Mouse (Mus musculus): ENCODE results near the gene Dennd5a. TPM values are rescaled to one million over a fixed set of nuclear protein-coding genes. Genes with fewer than 3 reads are reported as not detected.
A peak's percentile ranks its signal among the peaks of the same experiment; 100 is the strongest.

Dennd5a gene
- polyA plus RNA-seq (2015; fragmentation: Nextera tagmentation; extraction: Ambion mirVana), result 15.3 and 16.6 TPM in 2 replicates

DNA sequence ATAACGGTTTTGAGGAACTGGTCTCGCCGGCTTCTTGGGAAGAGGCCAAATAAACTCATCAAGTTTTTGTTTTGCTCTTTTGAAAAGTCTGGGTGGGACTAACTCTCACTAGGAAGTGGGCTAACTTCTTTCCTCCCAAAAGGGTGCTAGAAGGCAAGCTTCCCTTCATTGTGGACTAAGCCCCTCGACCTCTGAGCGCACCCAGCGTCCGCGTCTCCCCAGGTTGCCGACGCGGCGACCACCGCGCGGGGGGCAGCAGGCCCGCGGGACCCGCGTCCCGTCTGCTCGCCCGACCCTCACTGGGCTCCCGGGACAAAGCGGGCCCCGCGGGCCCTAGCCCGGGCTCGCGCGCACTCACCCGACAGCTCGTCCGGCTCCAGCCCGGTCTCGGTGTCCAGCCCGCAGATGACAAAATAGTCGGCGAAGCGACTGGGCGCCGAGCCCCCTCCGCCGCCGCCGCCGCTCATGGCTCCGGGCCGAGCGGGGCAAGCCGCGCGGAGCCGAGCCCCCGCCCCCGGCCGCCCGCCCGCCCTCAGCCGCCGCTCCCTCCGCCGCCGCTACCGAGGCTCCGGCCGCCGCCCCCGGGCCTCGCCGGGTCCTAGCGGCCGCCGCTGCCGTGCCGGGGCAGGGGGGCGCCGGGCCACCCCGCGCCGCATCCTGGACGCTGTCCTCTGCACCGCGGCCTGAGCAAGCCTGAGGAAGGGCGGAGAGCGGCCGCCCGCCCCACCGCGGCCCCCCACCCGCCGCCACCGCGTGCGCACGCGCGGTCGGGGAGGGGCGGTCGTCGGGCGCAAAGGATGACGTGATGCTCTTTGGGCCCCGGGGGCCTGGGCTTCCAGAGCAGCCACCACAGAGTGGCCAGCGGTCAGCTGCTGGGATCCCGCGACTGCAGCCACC lies at the start of gene Dennd5a:
Dennd5a (minus strand) TSS at position 755 of the 897 bp plus-strand sequence.
- Histone ChIP-seq H3K27ac (ENCODE audit: low read depth, low read length) (peak within 1 kb of the TSS; percentile 80), H3K4me2 (replicated peaks; ENCODE audit: low read depth) (peak within 1 kb of the TSS; percentile 88), H3K36me3 (ENCODE audit: control insufficient read depth, insufficient read depth) (no peaks in the 10 kb centered on the region), H3K9me3 (ENCODE audit: control insufficient read depth) (no peaks in the 10 kb centered on the region), H3K9ac (ENCODE audit: low read depth, low read length) (peak within 1 kb of the TSS; percentile 90), H3K4me3 (ENCODE audit: low read depth, low read length) (peak within 1 kb of the TSS; percentile 76), H3K4me1 (replicated peaks; ENCODE audit: control insufficient read depth, insufficient read depth, low read length) (no peaks in the 10 kb centered on the region), H3K27me3 (replicated peaks; ENCODE audit: control insufficient read depth, insufficient read depth, low read length) (no peaks in the 10 kb centered on the region)
- ATAC-seq, result peak; percentile 69
- WGBS, result under 1% methylated on average over 97 of the region's 107 CpGs
- no peak for TF ChIP-seq CTCF (IDR thresholded peaks at IDR 0.05; ENCODE audit: low read depth)

- no peak for TF ChIP-seq CTCF (IDR thresholded peaks at IDR 0.05; ENCODE audit: low read depth)
- Histone ChIP-seq H3K27ac (ENCODE audit: low read depth, low read length) (no peak overlapping the region), H3K9ac (ENCODE audit: low read depth, low read length) (no peak overlapping the region), H3K4me2 (replicated peaks; ENCODE audit: low read depth) (no peak overlapping the region), H3K9me3 (ENCODE audit: control insufficient read depth) (no peaks in the 10 kb centered on the region), H3K4me3 (ENCODE audit: low read depth, low read length) (no peak overlapping the region), H3K27me3 (replicated peaks; ENCODE audit: control insufficient read depth, insufficient read depth, low read length) (no peaks in the 10 kb centered on the region), H3K4me1 (replicated peaks; ENCODE audit: control insufficient read depth, insufficient read depth, low read length) (no peaks in the 10 kb centered on the region), H3K36me3 (ENCODE audit: control insufficient read depth, insufficient read depth) (no peaks in the 10 kb centered on the region)
- WGBS, result 86% methylated on average over 6 of the region's 6 CpGs
- no peak for ATAC-seq
These were observed 48.8 kb upstream of the Dennd5a start for GRCm38 (mm10) chr7:110009084-110009483.

GRCm38 (mm10) chr7:110008513-110008912 lies 48.2 kb upstream of the Dennd5a start:
- Histone ChIP-seq H3K36me3 (ENCODE audit: control insufficient read depth, insufficient read depth) (no peaks in the 10 kb centered on the region), H3K4me1 (replicated peaks; ENCODE audit: control insufficient read depth, insufficient read depth, low read length) (no peaks in the 10 kb centered on the region), H3K27me3 (replicated peaks; ENCODE audit: control insufficient read depth, insufficient read depth, low read length) (no peaks in the 10 kb centered on the region), H3K4me2 (replicated peaks; ENCODE audit: low read depth) (no peak overlapping the region), H3K4me3 (ENCODE audit: low read depth, low read length) (no peak overlapping the region), H3K9ac (ENCODE audit: low read depth, low read length) (no peak overlapping the region), H3K9me3 (ENCODE audit: control insufficient read depth) (no peaks in the 10 kb centered on the region), H3K27ac (ENCODE audit: low read depth, low read length) (no peak overlapping the region)
- ATAC-seq, result no peak
- 92% methylated on average over 1 of the region's 1 CpGs for WGBS
- TF ChIP-seq CTCF (IDR thresholded peaks at IDR 0.05; ENCODE audit: low read depth), result no peak

- TF ChIP-seq CTCF (IDR thresholded peaks at IDR 0.05; ENCODE audit: low read depth), result no peak
- no peaks in the 10 kb centered on the region for H3K27me3 ChIP-seq (replicated peaks; ENCODE audit: control insufficient read depth, insufficient read depth, low read length)
- ATAC-seq, result no peak
These were observed 46.4 kb upstream of the Dennd5a start for GRCm38 (mm10) chr7:110006471-110007195.

GRCm38 (mm10) chr7:110005976-110006375 lies 45.7 kb upstream of the Dennd5a start:
- no peaks in the 10 kb centered on the region for H3K27me3 ChIP-seq (replicated peaks; ENCODE audit: control insufficient read depth, insufficient read depth, low read length)
- no peaks in the 10 kb centered on the region for H3K4me1 ChIP-seq (replicated peaks; ENCODE audit: control insufficient read depth, insufficient read depth, low read length)
- H3K9ac ChIP-seq (ENCODE audit: low read depth, low read length), result no peak overlapping the region
- no peaks in the 10 kb centered on the region for H3K9me3 ChIP-seq (ENCODE audit: control insufficient read depth)
- ATAC-seq, result no peak
- no peaks in the 10 kb centered on the region for H3K36me3 ChIP-seq (ENCODE audit: control insufficient read depth, insufficient read depth)
- H3K4me3 ChIP-seq (ENCODE audit: low read depth, low read length), result no peak overlapping the region
- TF ChIP-seq CTCF (IDR thresholded peaks at IDR 0.05; ENCODE audit: low read depth), result no peak
- H3K4me2 ChIP-seq (replicated peaks; ENCODE audit: low read depth), result no peak overlapping the region
- no peak overlapping the region for H3K27ac ChIP-seq (ENCODE audit: low read depth, low read length)

More at GRCm38 (mm10) chr7:110006471-110007195, 46.4 kb upstream of the Dennd5a start:
- Histone ChIP-seq H3K4me2 (replicated peaks; ENCODE audit: low read depth) (no peak overlapping the region), H3K27ac (ENCODE audit: low read depth, low read length) (no peak overlapping the region), H3K4me3 (ENCODE audit: low read depth, low read length) (no peak overlapping the region), H3K4me1 (replicated peaks; ENCODE audit: control insufficient read depth, insufficient read depth, low read length) (no peaks in the 10 kb centered on the region), H3K9me3 (ENCODE audit: control insufficient read depth) (no peaks in the 10 kb centered on the region), H3K9ac (ENCODE audit: low read depth, low read length) (no peak overlapping the region), H3K36me3 (ENCODE audit: control insufficient read depth, insufficient read depth) (no peaks in the 10 kb centered on the region)
- WGBS, result 81% methylated on average over 5 of the region's 5 CpGs

DNA sequence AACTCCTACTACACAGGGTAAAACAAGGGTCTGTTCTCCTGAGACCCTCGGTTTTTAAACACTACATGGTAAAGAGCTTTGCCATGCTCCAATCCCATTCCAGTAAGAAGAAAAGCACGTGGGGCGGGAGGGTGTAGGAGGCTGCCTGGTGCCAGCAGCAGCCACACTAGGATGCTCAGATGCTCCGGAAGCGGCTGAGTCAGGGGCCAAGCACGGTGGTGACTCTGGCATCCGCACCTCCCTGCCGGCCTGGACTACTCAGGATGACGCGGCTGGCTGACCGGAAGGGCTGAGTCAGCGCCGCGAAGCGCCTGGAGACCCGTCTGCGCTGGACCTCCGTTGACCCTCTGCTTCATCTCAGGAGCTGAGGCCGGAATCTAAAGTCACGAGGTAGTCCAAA lies 42.7 kb upstream of the Dennd5a start:
- H3K27ac ChIP-seq (ENCODE audit: low read depth, low read length), result no peak overlapping the region
- no peak overlapping the region for H3K9ac ChIP-seq (ENCODE audit: low read depth, low read length)
- peak; percentile 65 for ATAC-seq
- no peaks in the 10 kb centered on the region for H3K9me3 ChIP-seq (ENCODE audit: control insufficient read depth)
- H3K27me3 ChIP-seq (replicated peaks; ENCODE audit: control insufficient read depth, insufficient read depth, low read length), result no peaks in the 10 kb centered on the region
- H3K4me2 ChIP-seq (replicated peaks; ENCODE audit: low read depth), result peak overlapping the region; percentile 21
- no peaks in the 10 kb centered on the region for H3K4me1 ChIP-seq (replicated peaks; ENCODE audit: control insufficient read depth, insufficient read depth, low read length)
- no peak for TF ChIP-seq CTCF (IDR thresholded peaks at IDR 0.05; ENCODE audit: low read depth)
- no peak overlapping the region for H3K4me3 ChIP-seq (ENCODE audit: low read depth, low read length)
- WGBS, result 23% methylated on average over 20 of the region's 20 CpGs
- no peaks in the 10 kb centered on the region for H3K36me3 ChIP-seq (ENCODE audit: control insufficient read depth, insufficient read depth)

Measured in intestine, postnatal 0 days (tissue).